Mouse (Mus musculus) midbrain, embryonic 10.5 days (tissue): ENCODE data around the gene Cnksr1. TPM values are rescaled to one million over a fixed set of nuclear protein-coding genes. Genes with fewer than 3 reads are reported as not detected.

ENCODE experiments used
- DNase-seq: peaks from one replicate; pipeline ENCODE4 v3.0.0-alpha.2; 2017; ENCODE audit warnings: low spot score
- H3K27ac ChIP-seq: fragments of 300-500 bp; sonication (generic); replicated peaks from 2 replicates; pipeline ENCODE4 v1.5.1; 2016; ENCODE audit warnings: mild to moderate bottlenecking
- H3K27me3 ChIP-seq: fragments of 300-500 bp; sonication (generic); 2 replicates; pipeline ENCODE4 v1.6.1; 2016; ENCODE audit warnings: low read depth, mild to moderate bottlenecking; ENCODE audit not compliant: poor library complexity, severe bottlenecking
- H3K36me3 ChIP-seq: fragments of 300-500 bp; sonication (generic); 2 replicates; pipeline ENCODE4 v1.6.1; 2016; ENCODE audit warnings: mild to moderate bottlenecking, moderate library complexity
- H3K4me1 ChIP-seq: fragments of 300-500 bp; sonication (generic); 2 replicates; pipeline ENCODE4 v1.6.1; 2016
- H3K4me3 ChIP-seq: fragments of 300-500 bp; sonication (generic); 2 replicates; pipeline ENCODE4 v1.5.1; 2016; ENCODE audit warnings: mild to moderate bottlenecking, moderate library complexity
- H3K9me3 ChIP-seq: fragments of 300-500 bp; sonication (generic); replicated peaks from 2 replicates; pipeline ENCODE4 v1.6.1; 2016; ENCODE audit warnings: mild to moderate bottlenecking
- whole genome bisulfite sequencing: fragments of 180-500 bp; shearing (Covaris S2); methylation state at CpG from one replicate; pipeline ENCODE4 v1.1.7; 2016; 5-methylcytosine and 5-hydroxymethylcytosine counted together
- polyA plus RNA-seq: library from polyadenylated mRNA; unstranded; fragments of >200 nt; fragmentation: Nextera tagmentation; extraction: Ambion mirVana; gene quantifications from 2 replicates; pipeline ENCODE4 v1.2.1, GENCODE M21; 2016

Cnksr1 gene
- polyA plus RNA-seq, 1 experiment from 2014 or later, result 0.35 TPM

DNA sequence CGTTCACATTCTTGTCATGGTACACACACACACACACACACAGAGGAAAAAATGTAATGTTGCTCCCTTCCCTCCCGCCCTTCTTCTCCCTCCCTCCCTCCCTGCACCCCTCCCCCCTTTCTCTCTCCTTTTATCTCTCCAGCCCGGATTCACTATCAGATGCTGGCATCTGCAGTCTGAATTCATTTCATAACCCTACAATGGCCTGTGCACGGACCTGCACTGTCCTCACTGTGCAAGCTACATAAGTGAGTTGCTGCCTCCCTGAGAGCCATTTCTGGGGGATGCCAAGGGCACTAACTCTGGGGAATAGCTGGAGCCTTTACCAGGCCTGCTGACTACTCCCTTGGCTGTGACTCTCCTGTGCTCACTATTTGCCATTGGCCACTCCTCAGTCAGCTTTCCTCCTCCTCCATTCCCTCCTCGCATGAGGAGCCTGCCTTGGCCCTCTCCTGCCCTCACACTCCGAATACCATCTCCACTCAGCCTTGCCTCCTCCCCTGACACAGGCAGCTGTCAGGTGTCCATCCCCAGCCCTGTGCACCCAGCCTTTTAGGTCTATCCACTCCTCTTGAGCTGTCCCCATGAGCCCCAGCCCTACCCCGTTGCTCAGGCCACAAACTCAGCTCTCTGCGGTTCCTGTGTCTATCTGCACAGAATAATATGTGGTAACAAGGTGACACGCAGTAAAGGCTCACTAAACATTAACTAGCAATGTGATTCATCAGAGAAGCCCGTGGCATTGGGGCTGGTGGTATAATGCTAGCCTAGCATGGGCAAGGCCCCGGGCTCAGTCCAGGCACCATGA is 15.2 kb downstream of the Cnksr1 start:
- no peak overlapping the region for H3K4me3 ChIP-seq
- WGBS, result 77% methylated on average over 11 of the region's 11 CpGs

DNA sequence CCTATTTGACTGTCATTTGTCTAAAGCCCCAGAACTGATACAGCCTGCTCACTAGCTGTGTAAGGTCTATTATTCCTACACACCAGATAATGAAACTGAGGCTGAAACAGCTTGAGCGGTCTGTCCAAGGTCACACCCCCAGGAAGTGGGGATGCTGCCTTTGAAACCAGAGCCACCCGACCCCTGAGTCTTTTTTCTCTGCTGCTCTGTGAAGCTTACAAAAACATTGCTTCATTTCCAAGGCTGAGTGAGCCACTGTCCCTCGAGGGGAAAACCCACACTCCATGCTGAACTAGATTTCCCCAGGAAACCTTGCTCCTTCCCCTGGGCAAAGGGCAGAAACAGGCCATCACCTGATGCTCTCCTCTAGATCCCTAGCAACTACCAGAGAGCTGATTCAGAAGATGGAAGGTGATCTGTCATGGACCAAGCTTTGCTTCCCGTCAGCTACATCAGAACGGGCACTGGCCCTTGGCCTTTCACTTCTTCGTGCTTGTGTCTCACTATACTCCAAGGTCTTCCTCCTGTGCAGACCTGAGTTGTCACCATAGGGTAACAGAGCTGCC is 31.6 kb downstream of the Cnksr1 start:
- Histone ChIP-seq H3K4me3 (no peak overlapping the region), H3K36me3 (no peaks in the 10 kb centered on the region), H3K27ac (no peak overlapping the region), H3K27me3 (no peaks in the 10 kb centered on the region), H3K4me1 (peaks cover 5% of the 10 kb centered on the region; the same call in 1 of the 2 replicates), H3K9me3 (no peaks in the 10 kb centered on the region)
- WGBS, result 68% methylated on average over 6 of the region's 6 CpGs
- DNase-seq, result no peak

More for the DNA sequence above, 15.2 kb downstream of the Cnksr1 start:
- DNase-seq, result no peak
- Histone ChIP-seq H3K9me3 (no peaks in the 10 kb centered on the region), H3K36me3 (no peaks in the 10 kb centered on the region), H3K27ac (no peak overlapping the region), H3K27me3 (no peaks in the 10 kb centered on the region), H3K4me1 (peaks cover 5% of the 10 kb centered on the region)

- no peak overlapping the region for H3K27ac ChIP-seq
These were observed 34.8 kb downstream of the Cnksr1 start for GRCm38 (mm10) chr4:134203340-134203896.

DNA sequence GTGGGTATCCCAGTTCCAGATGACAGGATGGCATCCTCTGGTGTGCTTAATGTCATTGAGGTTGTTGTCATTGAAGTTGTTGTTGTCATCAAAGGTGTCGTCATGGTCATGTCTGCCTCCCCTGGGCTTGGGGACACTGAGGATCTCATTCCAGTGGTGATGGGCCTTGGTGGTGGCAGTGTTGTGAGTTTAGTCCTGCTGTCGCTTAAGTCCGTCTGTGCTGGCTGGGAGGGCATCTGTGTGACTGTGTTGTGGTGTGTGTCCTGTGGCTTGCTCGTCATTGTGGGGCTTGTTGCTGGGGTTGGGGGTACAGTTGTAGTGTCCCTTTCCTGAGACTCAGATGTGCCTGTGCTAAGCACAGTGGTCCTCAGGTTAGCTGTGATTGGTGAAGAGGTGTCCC is 35.3 kb downstream of the Cnksr1 start, which contains the start of gene Gm7534:
TSS of gene Gm7534 (minus strand) at position 101 of the 400 bp plus-strand sequence.
- H3K36me3 ChIP-seq, result no peaks in the 10 kb centered on the region
- no peak within 1 kb of the TSS for H3K4me3 ChIP-seq
- no peak for DNase-seq
- H3K27me3 ChIP-seq, result no peaks in the 10 kb centered on the region
- peaks cover 5% of the 10 kb centered on the region; the same call in 1 of the 2 replicates for H3K4me1 ChIP-seq
- no peak within 1 kb of the TSS for H3K27ac ChIP-seq
- no peaks in the 10 kb centered on the region for H3K9me3 ChIP-seq
- WGBS, result 97% methylated on average over 4 of the region's 4 CpGs

More at GRCm38 (mm10) chr4:134203340-134203896, 34.8 kb downstream of the Cnksr1 start:
- Histone ChIP-seq H3K4me3 (no peak overlapping the region), H3K4me1 (peaks cover 5% of the 10 kb centered on the region; the same call in 1 of the 2 replicates), H3K9me3 (no peaks in the 10 kb centered on the region), H3K27me3 (no peaks in the 10 kb centered on the region), H3K36me3 (no peaks in the 10 kb centered on the region)
- no peak for DNase-seq
- WGBS, result 91% methylated on average over 17 of the region's 17 CpGs

- WGBS, result 77% methylated on average over 2 of the region's 2 CpGs
- Histone ChIP-seq H3K4me1 (no peaks in the 10 kb centered on the region), H3K27ac (no peak overlapping the region), H3K4me3 (no peak overlapping the region), H3K9me3 (no peaks in the 10 kb centered on the region), H3K27me3 (no peaks in the 10 kb centered on the region), H3K36me3 (no peaks in the 10 kb centered on the region)
- no peak for DNase-seq
These were observed 38.8 kb downstream of the Cnksr1 start for GRCm38 (mm10) chr4:134199371-134199770.

DNA sequence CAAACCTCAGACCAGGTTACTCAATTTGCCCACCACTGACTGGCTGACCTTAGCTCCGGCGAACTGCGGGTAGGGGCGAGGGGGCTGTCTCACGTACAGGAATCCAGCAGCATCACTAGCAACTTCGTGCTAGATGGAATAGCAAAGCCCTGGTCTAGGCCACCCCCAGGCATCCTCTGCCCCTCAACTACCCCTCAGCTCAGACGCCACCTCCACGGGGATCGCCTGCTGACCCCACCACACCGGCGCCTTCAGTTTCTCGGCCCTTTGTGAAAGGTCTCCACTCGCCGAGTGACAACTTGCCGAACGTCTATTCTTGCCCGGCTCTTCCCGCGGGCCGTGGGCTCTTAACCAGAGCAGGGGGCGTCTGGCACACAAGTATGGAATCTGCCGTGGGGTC is 51.9 kb downstream of the Cnksr1 start:
- Histone ChIP-seq H3K4me3 (peak overlapping the region; percentile 73), H3K36me3 (peaks cover 14% of the 10 kb centered on the region), H3K9me3 (no peaks in the 10 kb centered on the region), H3K4me1 (peaks cover 17% of the 10 kb centered on the region), H3K27me3 (no peaks in the 10 kb centered on the region), H3K27ac (peak overlapping the region; percentile 94)
- DNase-seq, result no peak
- WGBS, result under 1% methylated on average over 22 of the region's 22 CpGs

- Histone ChIP-seq H3K4me1 (peaks cover 17% of the 10 kb centered on the region), H3K27ac (no peak overlapping the region), H3K36me3 (peaks cover 21% of the 10 kb centered on the region), H3K9me3 (no peaks in the 10 kb centered on the region), H3K4me3 (peak overlapping the region; percentile 73), H3K27me3 (no peaks in the 10 kb centered on the region)
- 91% methylated on average over 3 of the region's 3 CpGs for WGBS
- no peak for DNase-seq
These were observed 52.6 kb downstream of the Cnksr1 start for GRCm38 (mm10) chr4:134185569-134185968.

DNA sequence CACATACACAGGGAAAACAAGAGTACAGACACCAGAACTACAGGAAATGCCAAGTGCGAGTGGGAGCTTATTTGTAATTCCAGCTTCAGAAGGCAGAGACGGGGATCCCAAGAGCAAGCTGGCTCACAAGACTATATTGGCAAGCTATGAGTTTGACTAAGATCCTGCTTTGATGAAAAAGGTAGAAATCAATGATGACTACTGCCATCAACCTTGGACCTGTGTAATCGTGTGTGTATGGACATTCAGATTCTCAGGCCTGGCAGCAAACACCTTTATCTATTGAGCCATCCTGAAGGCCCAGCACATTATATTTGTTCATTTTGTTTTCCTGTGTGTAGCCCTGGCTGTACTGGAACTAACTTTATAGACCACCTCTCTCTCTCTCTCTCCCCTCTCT is 54.5 kb downstream of the Cnksr1 start:
- H3K9me3 ChIP-seq, result no peaks in the 10 kb centered on the region
- WGBS, result 84% methylated on average over 3 of the region's 3 CpGs
- peaks cover 17% of the 10 kb centered on the region for H3K4me1 ChIP-seq

DNA sequence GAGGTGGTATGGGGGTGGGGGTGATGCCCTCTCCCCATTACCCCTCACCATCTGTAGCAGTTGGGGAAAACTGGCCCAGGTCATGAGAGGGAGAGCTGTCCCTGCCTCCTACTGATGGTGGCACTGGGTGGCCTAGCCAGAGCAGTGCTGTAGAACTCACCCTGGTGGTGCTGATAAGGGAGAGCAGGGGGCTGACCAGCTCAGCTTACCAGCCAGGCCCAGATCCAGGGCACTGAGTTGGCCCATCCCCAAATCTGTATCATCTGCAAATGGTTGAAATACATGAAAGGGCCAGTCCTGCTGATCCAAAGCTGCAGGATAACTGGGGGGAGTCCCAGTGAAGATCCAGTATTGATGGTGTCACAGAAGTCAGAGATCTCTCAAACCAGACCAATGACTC is 56.4 kb downstream of the Cnksr1 start:
- Histone ChIP-seq H3K36me3 (peaks cover 25% of the 10 kb centered on the region), H3K9me3 (no peaks in the 10 kb centered on the region), H3K27ac (no peak overlapping the region), H3K4me3 (no peak overlapping the region), H3K4me1 (peaks cover 17% of the 10 kb centered on the region), H3K27me3 (no peaks in the 10 kb centered on the region)
- no peak for DNase-seq

More for the DNA sequence above, 54.5 kb downstream of the Cnksr1 start:
- H3K27me3 ChIP-seq, result no peaks in the 10 kb centered on the region
- H3K4me3 ChIP-seq, result no peak overlapping the region
- H3K36me3 ChIP-seq, result peaks cover 25% of the 10 kb centered on the region
- no peak for DNase-seq
- no peak overlapping the region for H3K27ac ChIP-seq

DNA sequence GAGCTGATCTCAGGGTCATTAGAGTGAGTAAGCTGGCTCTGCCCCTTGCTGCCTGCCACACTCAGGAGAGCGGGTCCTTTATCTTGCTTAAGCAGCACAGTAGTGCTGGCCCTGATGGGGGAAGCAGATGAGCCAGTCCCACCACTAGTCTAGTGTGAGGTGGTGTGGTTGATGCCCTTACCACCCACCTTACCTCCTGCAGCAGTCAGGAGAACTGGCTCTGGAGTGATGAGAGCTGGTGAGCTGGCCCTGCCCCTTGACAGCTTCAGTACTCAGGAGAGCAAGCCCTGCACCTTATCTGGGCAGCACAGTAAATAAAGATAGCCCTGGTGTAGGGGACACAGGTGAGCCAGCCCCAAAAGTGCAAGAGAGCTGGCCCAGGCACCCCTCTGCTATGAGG is 57.1 kb downstream of the Cnksr1 start:
- H3K4me3 ChIP-seq, result no peak overlapping the region
- no peak for DNase-seq
- no peak overlapping the region for H3K27ac ChIP-seq
- peaks cover 29% of the 10 kb centered on the region for H3K36me3 ChIP-seq
- no peaks in the 10 kb centered on the region for H3K9me3 ChIP-seq
- no peaks in the 10 kb centered on the region for H3K27me3 ChIP-seq
- H3K4me1 ChIP-seq, result peaks cover 15% of the 10 kb centered on the region
- WGBS, result 85% methylated on average over 1 of the region's 1 CpGs
